Mouse (Mus musculus) midbrain, postnatal 0 days (tissue): ENCODE measurements around the gene Ambra1. TPM values are rescaled to one million over a fixed set of nuclear protein-coding genes. Genes with fewer than 3 reads are reported as not detected.

Experiments
- ATAC-seq: fragments of 200-750 bp; cut with Nextera tagmentation; 2 replicates; pipeline ENCODE4 v1.8.0; 2017; ENCODE audit warnings: moderate number of reproducible peaks, mild to moderate bottlenecking, moderate TSS enrichment, moderate library complexity; ENCODE audit not compliant: low FRiP score
- DNase-seq: peaks from one replicate; pipeline ENCODE4 v3.0.0-alpha.2; 2015; ENCODE audit warnings: low spot score
- H3K27ac ChIP-seq: fragments of 300-500 bp; sonication (generic); 2 replicates; pipeline ENCODE4 v1.5.1; 2014; ENCODE audit warnings: low read depth, mild to moderate bottlenecking, low read length, mixed read lengths
- H3K27me3 ChIP-seq: fragments of 300-500 bp; sonication (generic); 2 replicates; pipeline ENCODE4 v1.6.1; 2014; ENCODE audit warnings: low read length, control low read depth, mixed read lengths; ENCODE audit not compliant: insufficient read depth
- H3K36me3 ChIP-seq: fragments of 300-500 bp; sonication (generic); 2 replicates; pipeline ENCODE4 v1.6.1; 2014; ENCODE audit warnings: low read length, control low read depth, mixed read lengths; ENCODE audit not compliant: insufficient read depth
- H3K4me1 ChIP-seq: fragments of 300-500 bp; sonication (generic); 2 replicates; pipeline ENCODE4 v1.6.1; 2014; ENCODE audit warnings: mild to moderate bottlenecking, control low read depth, antibody characterized with exemption, low read length, mixed read lengths; ENCODE audit not compliant: insufficient read depth
- H3K4me2 ChIP-seq: fragments of 300-500 bp; sonication (generic); 2 replicates; pipeline ENCODE4 v1.6.1; 2014; ENCODE audit warnings: low read depth, mild to moderate bottlenecking, low read length, mixed read lengths; ENCODE audit not compliant: poor library complexity, severe bottlenecking
- H3K4me3 ChIP-seq: fragments of 300-500 bp; sonication (generic); 2 replicates; pipeline ENCODE4 v1.5.1; 2014; ENCODE audit warnings: low read depth, mild to moderate bottlenecking, low read length, moderate library complexity
- H3K9ac ChIP-seq: fragments of 300-500 bp; sonication (generic); replicated peaks from 2 replicates; pipeline ENCODE4 v1.6.1; 2014; ENCODE audit warnings: mild to moderate bottlenecking, low read length, moderate library complexity, mixed read lengths; ENCODE audit not compliant: poor library complexity, severe bottlenecking
- H3K9me3 ChIP-seq: fragments of 300-500 bp; sonication (generic); 2 replicates; pipeline ENCODE4 v1.6.1; 2016; ENCODE audit warnings: low read length, control low read depth
- CTCF ChIP-seq: IDR thresholded peaks from 2 replicates; pipeline ENCODE4 v1.5.1; 2016; ENCODE audit warnings: antibody characterized with exemption, mild to moderate bottlenecking
- WGBS: fragments of 180-500 bp; shearing (Covaris S2); extraction: QIAGEN DNeasy Blood & Tissue Kit; methylation state at CpG from one replicate; pipeline ENCODE4 v1.1.7; 2014; 5-methylcytosine and 5-hydroxymethylcytosine counted together
- polyA plus RNA-seq: library from polyadenylated mRNA; unstranded; fragments of >200 nt; fragmentation: Nextera tagmentation; extraction: Ambion mirVana; gene quantifications from 2 replicates; pipeline ENCODE4 v1.2.1, GENCODE M21; 2015
- total RNA-seq: library from RNA; depleted of rRNA; stranded (reverse); fragments of >200 nt; gene quantifications from 2 replicates; pipeline ENCODE4 v1.2.3, GENCODE M21; 2014

The Ambra1 gene
- total and polyA plus RNA-seq, 2 experiments from 2014 or later, result 19.3 to 59.5 TPM

- no peak overlapping the region for H3K27ac ChIP-seq
- no peak overlapping the region for H3K4me3 ChIP-seq
- DNase-seq, result peak; percentile 82
- ATAC-seq, result peak; percentile 73
- no peak overlapping the region for H3K4me2 ChIP-seq
- WGBS, result 50% methylated on average over 13 of the region's 13 CpGs
- no peaks in the 10 kb centered on the region for H3K27me3 ChIP-seq
- peak; percentile 95 for TF ChIP-seq CTCF
- H3K4me1 ChIP-seq, result 0 out of 2 replicates have a peak, but pooled peaks cover 4% of the 10 kb centered on the region
- H3K9me3 ChIP-seq, result no peaks in the 10 kb centered on the region
- H3K9ac ChIP-seq, result no peak overlapping the region
- peaks cover 18% of the 10 kb centered on the region for H3K36me3 ChIP-seq
Observed at GRCm38 (mm10) chr2:91944170-91944950, 214.4 kb downstream of the Ambra1 start.

DNA sequence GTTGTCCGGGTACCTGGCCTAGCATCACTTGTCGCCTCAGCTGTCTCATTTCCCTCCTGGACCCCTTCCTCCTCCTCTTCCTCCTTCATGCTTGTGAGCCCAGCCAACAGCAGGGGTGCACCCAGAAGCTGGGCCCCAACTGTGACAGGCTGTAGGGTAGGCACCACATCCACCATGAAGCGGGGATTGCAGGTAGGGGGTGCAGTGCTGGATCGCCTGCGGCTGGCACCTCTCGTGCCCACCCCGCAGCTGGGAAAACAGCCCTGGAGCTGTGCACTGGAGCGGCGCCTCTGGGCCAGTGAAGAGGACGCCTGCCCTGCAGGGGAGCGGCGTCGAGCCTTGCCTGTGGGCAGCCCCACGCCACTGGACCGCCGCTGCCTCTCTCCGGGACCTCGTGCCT lies 215.5 kb downstream of the Ambra1 start, which contains the start of gene Gm9821:
Gene Gm9821, plus strand, starts transcription at position 221 of the 400 bp plus-strand sequence.
- Histone ChIP-seq H3K4me3 (no peak within 1 kb of the TSS), H3K36me3 (peaks cover 7% of the 10 kb centered on the region), H3K9me3 (no peaks in the 10 kb centered on the region), H3K27ac (no peak within 1 kb of the TSS), H3K27me3 (no peaks in the 10 kb centered on the region), H3K9ac (no peak within 1 kb of the TSS), H3K4me2 (no peak within 1 kb of the TSS), H3K4me1 (0 out of 2 replicates have a peak, but pooled peaks cover 14% of the 10 kb centered on the region)
- ATAC-seq (no peak), DNase-seq (no peak)
- WGBS, result 83% methylated on average over 18 of the region's 18 CpGs
- TF ChIP-seq CTCF, result no peak

- ATAC-seq (no peak), DNase-seq (no peak)
- Histone ChIP-seq H3K27ac (no peak overlapping the region), H3K4me3 (no peak overlapping the region), H3K9me3 (no peaks in the 10 kb centered on the region), H3K36me3 (peaks cover 5% of the 10 kb centered on the region; the same call in 1 of the 2 replicates), H3K9ac (no peak overlapping the region), H3K27me3 (no peaks in the 10 kb centered on the region), H3K4me2 (no peak overlapping the region), H3K4me1 (0 out of 2 replicates have a peak, but pooled peaks cover 14% of the 10 kb centered on the region)
- 62% methylated on average over 6 of the region's 6 CpGs for WGBS
- no peak for TF ChIP-seq CTCF
Observed at GRCm38 (mm10) chr2:91946836-91947235, 216.9 kb downstream of the Ambra1 start.

- Histone ChIP-seq H3K9me3 (no peaks in the 10 kb centered on the region), H3K4me1 (0 out of 2 replicates have a peak, but pooled peaks cover 14% of the 10 kb centered on the region), H3K4me3 (no peak overlapping the region), H3K36me3 (no peaks in the 10 kb centered on the region; the same call in 1 of the 2 replicates), H3K4me2 (no peak overlapping the region), H3K27me3 (no peaks in the 10 kb centered on the region), H3K9ac (no peak overlapping the region), H3K27ac (no peak overlapping the region)
- no peak for TF ChIP-seq CTCF
- DNase-seq, result no peak
- no peak for ATAC-seq
- 48% methylated on average over 11 of the region's 11 CpGs for WGBS
Observed at GRCm38 (mm10) chr2:91947397-91948150, 217.6 kb downstream of the Ambra1 start.

- Histone ChIP-seq H3K36me3 (no peaks in the 10 kb centered on the region; the same call in 1 of the 2 replicates), H3K9ac (no peak overlapping the region), H3K27me3 (no peaks in the 10 kb centered on the region), H3K9me3 (no peaks in the 10 kb centered on the region), H3K4me1 (0 out of 2 replicates have a peak, but pooled peaks cover 14% of the 10 kb centered on the region), H3K4me2 (no peak overlapping the region), H3K4me3 (no peak overlapping the region), H3K27ac (no peak overlapping the region)
- no peak for DNase-seq
- no peak for ATAC-seq
- WGBS, result 84% methylated on average over 6 of the region's 6 CpGs
- TF ChIP-seq CTCF, result no peak
Observed at GRCm38 (mm10) chr2:91948151-91948509, 218.2 kb downstream of the Ambra1 start.
